Mouse (Mus musculus) lung, adult 18-20 months (tissue): ENCODE data around the gene Rtn4rl1.
"Not testable (repeated sequence)": the region's sequence is repeated elsewhere in the genome, so short reads cannot be mapped to it uniquely, and the experiment has no call there.

Experiments
- DNase-seq, 2 experiments: peaks; one replicate each; pipeline ENCODE4 v3.0.0; 2022; ENCODE audit warnings: mixed read lengths in 2 of 2

Rtn4rl1 gene

GRCm38 (mm10) chr11:75166193-75166842 is 27.3 kb upstream of the Rtn4rl1 start:
- DNase-seq: no peak

- DNase-seq: peak; percentile 47 to 59
Observed at GRCm38 (mm10) chr11:75166861-75167642, 26.5 kb upstream of the Rtn4rl1 start.

- DNase-seq: no peak
Observed at GRCm38 (mm10) chr11:75167643-75168589, 25.7 kb upstream of the Rtn4rl1 start.

- peak; percentile 83 to 87 for DNase-seq
Observed at GRCm38 (mm10) chr11:75168590-75169361, 24.8 kb upstream of the Rtn4rl1 start.

DNA sequence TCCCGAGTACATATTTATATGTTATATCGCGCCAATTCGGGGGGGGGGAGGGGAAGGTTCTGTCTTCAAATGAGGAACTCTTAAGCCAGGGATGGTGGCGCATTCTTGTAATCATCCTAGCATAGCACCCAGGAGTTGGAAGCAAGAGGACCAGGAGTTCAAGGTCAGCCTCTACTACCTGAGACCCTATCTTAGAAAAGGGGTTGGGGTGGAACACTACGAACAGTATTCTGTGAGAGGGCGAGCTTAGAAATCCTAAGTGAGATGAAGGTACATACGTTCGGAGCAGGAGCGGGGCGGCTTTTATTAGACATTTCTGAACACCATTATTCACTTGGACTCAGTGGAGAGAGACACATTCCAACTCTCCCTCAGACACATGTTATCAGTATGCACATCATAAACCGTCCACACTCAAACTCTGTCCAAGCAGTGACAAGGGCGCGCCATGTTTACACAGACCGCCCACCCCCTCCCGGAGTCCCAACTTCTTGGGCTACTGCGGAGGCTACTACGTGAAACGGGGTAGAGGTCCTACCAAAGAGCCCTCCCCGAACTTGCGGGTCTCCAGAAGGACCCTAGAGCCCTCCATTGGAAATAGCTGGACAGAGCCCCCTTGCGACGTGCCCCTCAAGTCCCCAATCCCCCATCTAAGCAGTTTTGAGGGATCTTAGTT is 24.0 kb upstream of the Rtn4rl1 start, which contains the start of gene Hic1:
TSS of gene Hic1 (minus strand) at position 115 of the 676 bp plus-strand sequence.
- no peak for DNase-seq

GRCm38 (mm10) chr11:75170136-75170751 is 23.3 kb upstream of the Rtn4rl1 start:
- peak; percentile 90 to 93 for DNase-seq

DNA sequence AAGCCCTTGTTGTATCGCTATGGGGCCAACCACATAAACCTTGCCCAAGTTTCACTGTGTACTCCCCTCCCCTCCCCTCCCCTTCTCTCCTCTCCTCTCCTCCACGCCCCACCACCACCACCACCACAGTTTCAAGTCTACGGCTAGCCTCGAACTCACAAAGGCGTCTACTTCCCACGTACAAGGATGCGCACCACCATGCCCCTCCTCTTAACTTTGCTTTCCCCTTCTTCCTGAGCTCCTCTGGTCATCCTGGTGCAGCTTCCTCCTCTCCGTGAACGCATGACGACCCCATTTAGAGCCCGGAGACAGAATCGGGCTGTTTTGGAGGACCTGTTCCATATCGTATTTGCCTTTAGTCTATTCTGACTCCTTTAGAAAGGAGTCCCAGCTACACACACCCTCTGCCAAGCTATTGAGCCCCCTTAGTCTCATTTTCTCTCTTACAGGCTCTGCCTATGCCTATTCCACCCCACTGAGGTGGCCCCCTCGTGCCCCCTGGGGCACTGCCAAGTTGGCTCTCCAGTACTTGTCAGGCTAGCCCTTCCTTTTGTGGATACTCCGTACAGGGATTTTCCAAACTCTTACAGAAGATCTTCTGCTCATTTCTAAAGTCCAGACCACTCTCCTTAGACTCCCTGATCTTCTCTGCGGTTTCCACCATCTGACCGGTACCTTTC is 22.3 kb upstream of the Rtn4rl1 start:
- DNase-seq: no peak

- no peak for DNase-seq
Observed at GRCm38 (mm10) chr11:75172151-75173094, 21.2 kb upstream of the Rtn4rl1 start.

DNA sequence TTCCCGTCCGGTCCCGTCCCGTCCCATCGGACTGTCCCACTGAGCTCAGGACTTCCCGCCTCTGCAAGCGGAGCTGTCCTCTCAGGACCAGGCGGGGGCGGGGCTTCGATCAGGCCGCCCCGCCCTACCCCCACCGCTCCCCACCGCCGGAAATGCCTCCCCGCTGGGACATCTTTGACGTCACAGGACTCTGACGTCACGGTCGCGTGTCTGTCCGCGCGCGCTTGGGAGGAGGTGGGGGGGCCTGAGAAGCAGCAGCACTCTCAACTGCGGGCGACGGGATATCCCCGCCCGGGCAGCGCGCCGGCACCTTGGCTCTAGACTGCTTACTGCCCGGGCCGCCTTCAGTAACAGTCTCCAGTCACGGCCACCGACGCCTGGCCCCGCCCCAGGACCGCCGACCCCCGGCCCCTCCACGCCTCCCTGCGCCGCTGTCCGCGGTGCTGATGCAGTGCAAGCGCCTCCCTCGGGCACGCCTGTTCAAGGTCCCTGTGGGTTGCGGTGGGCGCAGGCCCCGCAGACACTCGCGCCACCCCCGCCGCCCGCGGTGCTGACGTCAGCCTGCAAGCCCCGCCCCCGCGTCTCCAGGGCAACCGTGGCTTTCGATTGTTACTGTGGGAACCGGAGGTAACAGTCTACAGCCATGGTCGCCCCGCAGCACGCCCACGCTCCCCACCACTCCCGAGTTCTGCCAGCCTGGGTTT is 20.3 kb upstream of the Rtn4rl1 start:
- peak; percentile 79 to 84 for DNase-seq

DNA sequence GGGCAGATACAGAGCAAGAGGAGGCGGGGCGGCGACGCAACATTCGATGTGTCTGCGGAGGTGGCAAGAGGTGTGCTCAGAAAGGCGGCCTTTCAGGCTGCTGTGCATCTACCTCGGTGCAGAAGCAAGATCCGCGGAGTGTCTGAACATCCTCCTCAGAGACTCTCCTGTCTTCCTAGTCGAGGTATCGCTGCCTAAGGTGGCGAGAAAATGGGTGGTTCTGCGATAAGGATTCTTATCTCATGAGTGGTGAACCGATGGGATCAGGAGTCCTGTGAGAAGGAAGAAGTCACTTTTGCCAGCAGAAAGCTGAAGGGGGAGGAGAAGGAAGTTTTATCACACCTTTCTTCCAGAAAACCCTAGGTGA is 19.8 kb upstream of the Rtn4rl1 start:
- no peak for DNase-seq

- not testable (repeated sequence) for DNase-seq
Observed at GRCm38 (mm10) chr11:75174574-75174973, 19.0 kb upstream of the Rtn4rl1 start.

- no peak for DNase-seq
Observed at GRCm38 (mm10) chr11:75178011-75178410, 15.6 kb upstream of the Rtn4rl1 start.

- DNase-seq: peak; percentile 90 to 94
Observed at GRCm38 (mm10) chr11:75178672-75179208, 14.8 kb upstream of the Rtn4rl1 start, which contains the start of gene Ovca2. TSS of gene Ovca2 (minus strand) at chr11:75178835.

- no peak for DNase-seq
Observed at GRCm38 (mm10) chr11:75183917-75184570, 9.5 kb upstream of the Rtn4rl1 start.

DNA sequence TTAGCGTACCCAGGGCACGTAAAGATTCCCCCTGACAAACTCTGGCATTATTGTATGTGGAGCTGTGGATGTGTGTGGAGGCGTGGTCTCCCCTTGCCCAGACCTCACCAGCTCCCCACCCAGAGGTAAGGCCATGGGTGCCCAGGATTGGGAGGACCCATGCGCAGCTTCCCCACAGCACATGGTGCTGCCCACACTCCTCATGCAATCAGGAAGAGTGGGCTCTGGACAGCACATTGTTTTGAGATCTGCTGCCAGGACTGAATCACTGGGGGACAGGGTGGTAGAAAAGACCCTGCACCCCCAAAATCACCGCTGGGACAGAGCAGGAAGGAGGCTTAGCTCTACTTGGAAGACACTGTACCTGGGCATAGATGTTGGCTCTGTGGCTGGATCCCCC is 9.0 kb upstream of the Rtn4rl1 start:
- DNase-seq: no peak

- no peak for DNase-seq
Observed at GRCm38 (mm10) chr11:75184986-75185385, 8.6 kb upstream of the Rtn4rl1 start.

DNA sequence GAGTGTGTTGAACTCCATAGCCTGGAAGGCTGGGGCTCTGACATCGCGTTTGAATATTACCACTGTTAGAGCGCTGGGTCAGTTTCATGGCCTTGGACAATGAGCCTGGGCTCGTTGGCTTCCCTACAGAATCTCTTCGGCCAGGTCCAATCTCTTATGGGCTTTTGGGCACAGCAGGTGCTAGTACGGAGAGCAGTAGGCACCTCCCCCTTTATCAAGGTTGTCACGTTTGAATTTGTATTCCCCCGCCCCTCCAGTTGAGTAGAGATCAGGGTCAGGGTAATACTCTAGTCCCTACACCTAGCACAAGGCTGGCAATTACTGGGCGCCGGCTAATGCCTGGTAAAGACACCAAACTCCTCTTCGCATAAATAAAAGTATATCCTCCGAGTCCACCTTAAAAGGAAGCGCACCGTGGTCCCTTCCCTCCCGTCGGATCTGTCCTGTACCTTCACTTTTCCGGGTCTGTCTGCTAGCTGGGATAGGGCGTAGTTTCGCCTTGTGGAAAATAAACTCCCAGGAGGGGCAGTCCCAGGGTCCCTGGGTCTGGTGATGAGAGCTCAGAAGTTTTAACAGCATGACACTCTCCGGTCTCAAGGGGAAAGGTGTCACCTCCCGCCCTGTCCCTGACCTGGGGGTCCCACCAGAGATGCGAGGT is 3.7 kb upstream of the Rtn4rl1 start:
- no peak for DNase-seq
